Mouse (Mus musculus) ES-E14 (cell line): ENCODE results near the gene Cog4.

Source experiments
- HCFC1 ChIP-seq: IDR thresholded peaks from 2 replicates; pipeline ENCODE4 v1.6.1; 2012; ENCODE audit warnings: low read length, inconsistent platforms, borderline replicate concordance; ENCODE audit not compliant: insufficient read depth
- ZC3H11A ChIP-seq: IDR thresholded peaks from 2 replicates; pipeline ENCODE4 v1.6.1; 2012; ENCODE audit warnings: low read depth, mild to moderate bottlenecking, inconsistent platforms, low read length, borderline replicate concordance

DNA sequence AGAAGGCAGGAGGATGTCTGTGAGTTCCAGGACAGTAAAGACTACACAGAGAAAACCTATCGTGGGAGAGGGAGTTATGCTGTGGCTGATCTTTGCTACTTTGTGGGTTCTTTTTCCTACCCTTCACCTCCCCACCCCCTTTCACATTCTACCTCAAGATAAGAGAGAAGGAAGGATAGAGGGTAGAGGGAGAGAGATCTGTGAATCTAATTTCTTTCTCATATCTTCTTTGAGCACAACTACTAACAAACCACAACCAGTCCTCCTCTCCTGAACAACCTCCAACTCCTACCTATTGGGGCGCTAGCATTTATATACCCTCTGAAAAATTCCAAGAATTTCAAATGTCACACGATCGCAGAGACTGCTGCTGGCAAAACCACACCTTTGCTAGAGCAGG lies 31.5 kb downstream of the Cog4 start:
- no peak for TF ChIP-seq ZC3H11A
- no peak for TF ChIP-seq HCFC1
